Mouse (Mus musculus) midbrain, postnatal 0 days (tissue): ENCODE data around the gene Mpv17. TPM values are rescaled to one million over a fixed set of nuclear protein-coding genes. Genes with fewer than 3 reads are reported as not detected.
A peak's percentile ranks its signal among the peaks of the same experiment; 100 is the strongest.

Source experiments
- ATAC-seq: fragments of 200-750 bp; cut with Nextera tagmentation; 2 replicates; pipeline ENCODE4 v1.8.0; 2017; ENCODE audit warnings: moderate number of reproducible peaks, mild to moderate bottlenecking, moderate TSS enrichment, moderate library complexity; ENCODE audit not compliant: low FRiP score
- DNase-seq: peaks from one replicate; pipeline ENCODE4 v3.0.0-alpha.2; 2015; ENCODE audit warnings: low spot score
- H3K27ac ChIP-seq: fragments of 300-500 bp; sonication (generic); 2 replicates; pipeline ENCODE4 v1.5.1; 2014; ENCODE audit warnings: low read depth, mild to moderate bottlenecking, low read length, mixed read lengths
- H3K27me3 ChIP-seq: fragments of 300-500 bp; sonication (generic); 2 replicates; pipeline ENCODE4 v1.6.1; 2014; ENCODE audit warnings: low read length, control low read depth, mixed read lengths; ENCODE audit not compliant: insufficient read depth
- H3K36me3 ChIP-seq: fragments of 300-500 bp; sonication (generic); 2 replicates; pipeline ENCODE4 v1.6.1; 2014; ENCODE audit warnings: low read length, control low read depth, mixed read lengths; ENCODE audit not compliant: insufficient read depth
- H3K4me1 ChIP-seq: fragments of 300-500 bp; sonication (generic); 2 replicates; pipeline ENCODE4 v1.6.1; 2014; ENCODE audit warnings: mild to moderate bottlenecking, control low read depth, antibody characterized with exemption, low read length, mixed read lengths; ENCODE audit not compliant: insufficient read depth
- H3K4me2 ChIP-seq: fragments of 300-500 bp; sonication (generic); 2 replicates; pipeline ENCODE4 v1.6.1; 2014; ENCODE audit warnings: low read depth, mild to moderate bottlenecking, low read length, mixed read lengths; ENCODE audit not compliant: poor library complexity, severe bottlenecking
- H3K4me3 ChIP-seq: fragments of 300-500 bp; sonication (generic); 2 replicates; pipeline ENCODE4 v1.5.1; 2014; ENCODE audit warnings: low read depth, mild to moderate bottlenecking, low read length, moderate library complexity
- H3K9ac ChIP-seq: fragments of 300-500 bp; sonication (generic); replicated peaks from 2 replicates; pipeline ENCODE4 v1.6.1; 2014; ENCODE audit warnings: mild to moderate bottlenecking, low read length, moderate library complexity, mixed read lengths; ENCODE audit not compliant: poor library complexity, severe bottlenecking
- H3K9me3 ChIP-seq: fragments of 300-500 bp; sonication (generic); 2 replicates; pipeline ENCODE4 v1.6.1; 2016; ENCODE audit warnings: low read length, control low read depth
- CTCF ChIP-seq: IDR thresholded peaks from 2 replicates; pipeline ENCODE4 v1.5.1; 2016; ENCODE audit warnings: antibody characterized with exemption, mild to moderate bottlenecking
- WGBS: fragments of 180-500 bp; shearing (Covaris S2); extraction: QIAGEN DNeasy Blood & Tissue Kit; methylation state at CpG from one replicate; pipeline ENCODE4 v1.1.7; 2014; 5-methylcytosine and 5-hydroxymethylcytosine counted together
- polyA plus RNA-seq: library from polyadenylated mRNA; unstranded; fragments of >200 nt; fragmentation: Nextera tagmentation; extraction: Ambion mirVana; gene quantifications from 2 replicates; pipeline ENCODE4 v1.2.1, GENCODE M21; 2015
- total RNA-seq: library from RNA; depleted of rRNA; stranded (reverse); fragments of >200 nt; gene quantifications from 2 replicates; pipeline ENCODE4 v1.2.3, GENCODE M21; 2014; rRNA removed

Mpv17 gene
- total RNA-seq (42.5 and 65.5 TPM in 2 replicates), polyA plus RNA-seq (38.8 and 41.8 TPM in 2 replicates)

- Histone ChIP-seq H3K36me3 (peaks cover 27% of the 10 kb centered on the region), H3K27me3 (no peaks in the 10 kb centered on the region), H3K27ac (peak within 1 kb of the TSS; percentile 72), H3K4me2 (peak within 1 kb of the TSS; percentile 70), H3K4me1 (peaks cover 5% of the 10 kb centered on the region; the same call in 1 of the 2 replicates), H3K9ac (peak within 1 kb of the TSS; percentile 69), H3K4me3 (peak within 1 kb of the TSS; percentile 61), H3K9me3 (no peaks in the 10 kb centered on the region)
- peak; percentile 94 for ATAC-seq
- WGBS: under 1% methylated on average over 19 of the region's 19 CpGs
- TF ChIP-seq CTCF: no peak
- peak; percentile 90 for DNase-seq
These were observed at the start of gene Mpv17 for GRCm38 (mm10) chr5:31154152-31154553. Gene Mpv17 (minus strand): TSS chr5:31154251.

- no peak for TF ChIP-seq CTCF
- Histone ChIP-seq H3K27ac (peak overlapping the region; percentile 86), H3K4me1 (peaks cover 3% of the 10 kb centered on the region; the same call in 1 of the 2 replicates), H3K9me3 (peaks cover 5% of the 10 kb centered on the region), H3K9ac (no peak overlapping the region), H3K4me3 (peak overlapping the region; percentile 75; the same call in 1 of the 2 replicates), H3K27me3 (no peaks in the 10 kb centered on the region), H3K36me3 (peaks cover 64% of the 10 kb centered on the region), H3K4me2 (peak overlapping the region; percentile 59)
- WGBS: 88% methylated on average over 7 of the region's 7 CpGs
- ATAC-seq: no peak
- no peak for DNase-seq
These were observed 48.9 kb upstream of the Mpv17 start for GRCm38 (mm10) chr5:31202933-31203332.

- H3K4me1 ChIP-seq: peaks cover 3% of the 10 kb centered on the region; the same call in 1 of the 2 replicates
- peak; percentile 95 for ATAC-seq
- peaks cover 5% of the 10 kb centered on the region for H3K9me3 ChIP-seq
- H3K27me3 ChIP-seq: no peaks in the 10 kb centered on the region
- TF ChIP-seq CTCF: no peak
- H3K4me2 ChIP-seq: peak within 1 kb of the TSS; percentile 82
- 2% methylated on average over 45 of the region's 53 CpGs for WGBS
- peaks cover 65% of the 10 kb centered on the region for H3K36me3 ChIP-seq
- H3K4me3 ChIP-seq: peak within 1 kb of the TSS; percentile 75
- peak within 1 kb of the TSS; percentile 87 for H3K27ac ChIP-seq
- peak within 1 kb of the TSS; percentile 84 for H3K9ac ChIP-seq
- peak; percentile 99 for DNase-seq
These were observed 47.9 kb upstream of the Mpv17 start, which contains the start of gene Zfp513 for GRCm38 (mm10) chr5:31201742-31202590. Gene Zfp513 (minus strand): TSS chr5:31202303.

GRCm38 (mm10) chr5:31201042-31201741 lies 47.1 kb upstream of the Mpv17 start:
- peak overlapping the region; percentile 82 for H3K4me2 ChIP-seq
- WGBS: 18% methylated on average over 13 of the region's 13 CpGs
- DNase-seq: no peak
- H3K36me3 ChIP-seq: peaks cover 69% of the 10 kb centered on the region
- TF ChIP-seq CTCF: no peak
- H3K9me3 ChIP-seq: peaks cover 5% of the 10 kb centered on the region
- ATAC-seq: no peak
- H3K27ac ChIP-seq: peak overlapping the region; percentile 87
- H3K4me1 ChIP-seq: peaks cover 3% of the 10 kb centered on the region; the same call in 1 of the 2 replicates
- H3K9ac ChIP-seq: peak overlapping the region; percentile 84
- peak overlapping the region; percentile 75 for H3K4me3 ChIP-seq
- no peaks in the 10 kb centered on the region for H3K27me3 ChIP-seq

GRCm38 (mm10) chr5:31200327-31200768 lies 46.3 kb upstream of the Mpv17 start:
- H3K4me1 ChIP-seq: peaks cover 3% of the 10 kb centered on the region; the same call in 1 of the 2 replicates
- no peak for ATAC-seq
- WGBS: 92% methylated on average over 27 of the region's 27 CpGs
- no peak overlapping the region for H3K27ac ChIP-seq
- DNase-seq: no peak
- no peak for TF ChIP-seq CTCF
- peaks cover 5% of the 10 kb centered on the region for H3K9me3 ChIP-seq
- no peak overlapping the region for H3K9ac ChIP-seq
- peak overlapping the region; percentile 14; the same call in 1 of the 2 replicates for H3K4me3 ChIP-seq
- H3K4me2 ChIP-seq: peak overlapping the region; percentile 82; the same call in 1 of the 2 replicates
- no peaks in the 10 kb centered on the region for H3K27me3 ChIP-seq
- peaks cover 70% of the 10 kb centered on the region for H3K36me3 ChIP-seq
